Mouse (Mus musculus) CH12.LX (cell line): ENCODE data around the gene Psmc5. TPM values are rescaled to one million over a fixed set of nuclear protein-coding genes. Genes with fewer than 3 reads are reported as not detected.

Experiments
- DNase-seq: peaks from one replicate; pipeline ENCODE4 v3.0.0-alpha.2; 2013; ENCODE audit errors: extremely low read depth
- H3K27ac ChIP-seq: 2 replicates; pipeline ENCODE4 v1.5.1; 2012; ENCODE audit warnings: low read depth, mild to moderate bottlenecking, control low read depth, moderate library complexity; ENCODE audit not compliant: insufficient read depth
- H3K27me3 ChIP-seq: replicated peaks from 2 replicates; pipeline ENCODE3; 2012; ENCODE audit warnings: inconsistent platforms
- H3K36me3 ChIP-seq, 2 experiments: replicated peaks in 1 of 2; 2 replicates each; pipeline versions ENCODE3 to v1.6.1; 2012; ENCODE audit warnings: inconsistent platforms in 1 of 2, low read length in 1 of 2, mild to moderate bottlenecking in 1 of 2, mixed read lengths in 1 of 2, moderate library complexity in 1 of 2; ENCODE audit not compliant: control insufficient read depth in 1 of 2, insufficient read depth in 1 of 2
- H3K4me1 ChIP-seq, 2 experiments: 2 replicates each; pipeline ENCODE4 v1.6.1; 2012; ENCODE audit warnings: inconsistent platforms in 1 of 2, moderate library complexity in 1 of 2; ENCODE audit not compliant: insufficient read depth in 2 of 2, control insufficient read depth in 1 of 2
- H3K4me2 ChIP-seq: 2 replicates; pipeline ENCODE4 v1.6.1; 2012; ENCODE audit warnings: low read depth, mild to moderate bottlenecking, control low read depth; ENCODE audit not compliant: poor library complexity, insufficient read depth, severe bottlenecking
- H3K4me3 ChIP-seq, 3 experiments: fragments of 150-350 bp in 1 of 3; sonication (generic) in 1 of 3; replicated peaks in 1 of 3; 2 replicates each; pipeline versions ENCODE3 to v1.5.1; 2011 to 2012; ENCODE audit warnings: low read depth in 2 of 3, low read length in 2 of 3, mild to moderate bottlenecking in 2 of 3, moderate library complexity in 2 of 3, control low read depth in 1 of 3, improper control_type of control experiment in 1 of 3, inconsistent platforms in 1 of 3, mixed read lengths in 1 of 3; ENCODE audit not compliant: poor library complexity in 1 of 3
- H3K79me2 ChIP-seq: replicated peaks from 2 replicates; pipeline ENCODE4 v1.6.1; 2012; ENCODE audit warnings: mild to moderate bottlenecking, moderate library complexity; ENCODE audit not compliant: control insufficient read depth, poor library complexity, insufficient read depth, severe bottlenecking; ENCODE audit errors: extremely low read depth
- H3K9ac ChIP-seq: 2 replicates; pipeline ENCODE4 v1.6.1; 2012; ENCODE audit warnings: low read depth, mild to moderate bottlenecking, control low read depth, moderate library complexity; ENCODE audit not compliant: insufficient read depth
- H3K9me3 ChIP-seq: replicated peaks from 2 replicates; pipeline ENCODE3; 2012; ENCODE audit warnings: low read length, inconsistent platforms, mixed read lengths
- BHLHE40 ChIP-seq: IDR thresholded peaks from 2 replicates; pipeline ENCODE4 v1.6.1; 2011; ENCODE audit warnings: mild to moderate bottlenecking, low read depth, low read length, improper control_type of control experiment
- CHD1 ChIP-seq: IDR thresholded peaks from 2 replicates; pipeline ENCODE4 v1.6.1; 2012; ENCODE audit warnings: low read depth, low read length, improper control_type of control experiment, inconsistent platforms
- ELF1 ChIP-seq: IDR thresholded peaks from 2 replicates; pipeline ENCODE4 v1.6.1; 2014; ENCODE audit warnings: low read depth, mild to moderate bottlenecking, inconsistent platforms, low read length, improper control_type of control experiment
- EP300 ChIP-seq: IDR thresholded peaks from 2 replicates; pipeline ENCODE4 v1.6.1; 2011; ENCODE audit warnings: low read length, improper control_type of control experiment
- ETS1 ChIP-seq: conservative IDR thresholded peaks from 2 replicates; pipeline ENCODE4 v1.6.1; 2012; ENCODE audit warnings: low read depth, mild to moderate bottlenecking, inconsistent platforms, low read length, improper control_type of control experiment, moderate library complexity
- GABPA ChIP-seq: IDR thresholded peaks from 2 replicates; pipeline ENCODE4 v1.6.1; 2012; ENCODE audit warnings: low read depth, low read length, improper control_type of control experiment, inconsistent platforms; ENCODE audit not compliant: insufficient replicate concordance
- HCFC1 ChIP-seq: IDR thresholded peaks from 2 replicates; pipeline ENCODE4 v1.6.1; 2012; ENCODE audit warnings: low read depth, mild to moderate bottlenecking, inconsistent platforms, low read length, improper control_type of control experiment
- IRF4 ChIP-seq: IDR thresholded peaks from 2 replicates; pipeline ENCODE4 v1.6.1; 2014; ENCODE audit warnings: low read depth, mild to moderate bottlenecking, inconsistent platforms, low read length, improper control_type of control experiment
- JUN ChIP-seq: IDR thresholded peaks from 2 replicates; pipeline ENCODE4 v1.6.1; 2011; ENCODE audit warnings: low read depth, mild to moderate bottlenecking, low read length, improper control_type of control experiment, moderate library complexity; ENCODE audit not compliant: insufficient read depth
- JUND ChIP-seq: conservative IDR thresholded peaks from 2 replicates; pipeline ENCODE4 v1.6.1; 2011; ENCODE audit warnings: low read depth, low read length, improper control_type of control experiment
- KAT2A ChIP-seq: IDR thresholded peaks from 2 replicates; pipeline ENCODE4 v1.6.1; 2012; ENCODE audit warnings: low read length, improper control_type of control experiment, inconsistent platforms; ENCODE audit not compliant: insufficient replicate concordance
- MAFK ChIP-seq: IDR thresholded peaks from 2 replicates; pipeline ENCODE4 v1.6.1; 2011; ENCODE audit warnings: low read length, improper control_type of control experiment; ENCODE audit not compliant: insufficient replicate concordance
- MAZ ChIP-seq: IDR thresholded peaks from 2 replicates; pipeline ENCODE4 v1.6.1; 2012; ENCODE audit warnings: low read depth, mild to moderate bottlenecking, inconsistent platforms, low read length, improper control_type of control experiment, moderate library complexity
- MEF2A ChIP-seq: IDR thresholded peaks from 2 replicates; pipeline ENCODE4 v1.6.1; 2014; ENCODE audit warnings: low read depth, mild to moderate bottlenecking, inconsistent platforms, low read length, improper control_type of control experiment, borderline replicate concordance
- MXI1 ChIP-seq: IDR thresholded peaks from 2 replicates; pipeline ENCODE4 v1.6.1; 2011; ENCODE audit warnings: mild to moderate bottlenecking, low read depth, low read length, improper control_type of control experiment
- MYC ChIP-seq: IDR thresholded peaks from 2 replicates; pipeline ENCODE4 v1.6.1; 2011; ENCODE audit warnings: low read depth, mild to moderate bottlenecking, improper control_type of control experiment, low read length
- NELFE ChIP-seq: IDR thresholded peaks from 2 replicates; pipeline ENCODE4 v1.6.1; 2011; ENCODE audit warnings: low read depth, low read length, improper control_type of control experiment
- NRF1 ChIP-seq: IDR thresholded peaks from 2 replicates; pipeline ENCODE4 v1.6.1; 2014; ENCODE audit warnings: low read depth, mild to moderate bottlenecking, inconsistent platforms, low read length, improper control_type of control experiment, moderate library complexity
- PAX5 ChIP-seq: IDR thresholded peaks from 2 replicates; pipeline ENCODE4 v1.6.1; 2012; ENCODE audit warnings: low read length, inconsistent platforms, mixed read lengths
- POLR2A ChIP-seq: IDR thresholded peaks from 2 replicates; pipeline ENCODE4 v1.6.1; 2011; ENCODE audit warnings: low read depth, mild to moderate bottlenecking, improper control_type of control experiment, low read length
- POLR2AphosphoS2 ChIP-seq: IDR thresholded peaks from 2 replicates; pipeline ENCODE4 v1.6.1; 2011; ENCODE audit warnings: low read depth, low read length, improper control_type of control experiment
- RAD21 ChIP-seq: IDR thresholded peaks from 2 replicates; pipeline ENCODE4 v1.6.1; 2011; ENCODE audit warnings: low read depth, mild to moderate bottlenecking, low read length, improper control_type of control experiment, moderate library complexity
- RCOR1 ChIP-seq: conservative IDR thresholded peaks from 2 replicates; pipeline ENCODE4 v1.6.1; 2012; ENCODE audit warnings: low read depth, mild to moderate bottlenecking, inconsistent platforms, low read length, improper control_type of control experiment
- SIN3A ChIP-seq: IDR thresholded peaks from 2 replicates; pipeline ENCODE4 v1.6.1; 2012; ENCODE audit warnings: low read length, improper control_type of control experiment, inconsistent platforms
- SMC3 ChIP-seq: IDR thresholded peaks from 2 replicates; pipeline ENCODE4 v1.6.1; 2011; ENCODE audit warnings: low read depth, low read length, improper control_type of control experiment
- TBP ChIP-seq: conservative IDR thresholded peaks from 2 replicates; pipeline ENCODE4 v1.6.1; 2011; ENCODE audit warnings: low read depth, low read length, improper control_type of control experiment
- TCF12 ChIP-seq: IDR thresholded peaks from 2 replicates; pipeline ENCODE4 v1.6.1; 2014; ENCODE audit warnings: low read depth, mild to moderate bottlenecking, inconsistent platforms, low read length, improper control_type of control experiment
- UBTF ChIP-seq: IDR thresholded peaks from 2 replicates; pipeline ENCODE4 v1.6.1; 2012; ENCODE audit warnings: low read depth, mild to moderate bottlenecking, inconsistent platforms, low read length, improper control_type of control experiment, moderate library complexity
- USF1 ChIP-seq: IDR thresholded peaks from 2 replicates; pipeline ENCODE4 v1.6.1; 2014; ENCODE audit warnings: low read depth, mild to moderate bottlenecking, inconsistent platforms, low read length, improper control_type of control experiment
- ZKSCAN1 ChIP-seq: IDR thresholded peaks from 2 replicates; pipeline ENCODE4 v1.6.1; 2012; ENCODE audit warnings: low read depth, inconsistent platforms, low read length, improper control_type of control experiment, borderline replicate concordance
- ZMIZ1 ChIP-seq: IDR thresholded peaks from 2 replicates; pipeline ENCODE4 v1.6.1; 2012; ENCODE audit warnings: low read depth, mild to moderate bottlenecking, inconsistent platforms, low read length, improper control_type of control experiment
- ZNF384 ChIP-seq: IDR thresholded peaks from 2 replicates; pipeline ENCODE4 v1.6.1; 2012; ENCODE audit warnings: low read depth, low read length, improper control_type of control experiment, inconsistent platforms
- dilution Hi-C: fragments of 300-500 bp; cut with MboI; formaldehyde crosslinking; loops from 2 replicates; pipeline ENCODE4 v1.14.3; 2020; ENCODE audit warnings: low sequenced_read_pairs; ENCODE audit not compliant: extremely low pct_unique_long_range_greater_than_20kb, extremely low pct_ligation_motif_present
- in situ Hi-C: fragments of 300-500 bp; cut with MboI; formaldehyde crosslinking; loops from 3 replicates; pipeline ENCODE4 v1.14.3; 2019; ENCODE audit warnings: low sequenced_read_pairs, low pct_ligation_motif_present, low pct_unique_long_range_greater_than_20kb, mixed read lengths
- polyA plus RNA-seq: library from polyadenylated mRNA; unstranded; fragments of >175 nt; gene quantifications from 2 replicates; pipeline ENCODE4 v1.2.1, GENCODE M21; 2012; ENCODE audit warnings: low read depth; ENCODE audit not compliant: insufficient read length
- total RNA-seq, 2 experiments: library from RNA; depleted of rRNA; stranded (reverse); fragments of 300-350 nt in 1 of 2; fragments of >200 nt in 1 of 2; gene quantifications; 2 replicates each; pipeline ENCODE4 v1.2.3; 2012 to 2014

Gene Psmc5
- total and polyA plus RNA-seq, 3 experiments: 139 to 344 (median 250) TPM

GRCm38 (mm10) chr11:106305348-106306064 lies 49.6 kb downstream of the Psmc5 start (continued):
- TF ChIP-seq USF1 (no peak), ZKSCAN1 (no peak), RAD21 (no peak; the same call in none of the 2 replicates), HCFC1 (no peak; the same call in none of the 2 replicates), NELFE (no peak; the same call in 1 of the 2 replicates), POLR2A (peak; percentile 23; the same call in 1 of the 2 replicates), ZNF384 (peak; percentile 86), ZMIZ1 (no peak), RCOR1 (peak; percentile 91), MYC (peak; percentile 94), NRF1 (0 out of 2 replicates have a peak, but pooled peaks have one; percentile 31), PAX5 (no peak), UBTF (no peak; the same call in 1 of the 2 replicates), MXI1 (peak; percentile 87), ELF1 (peak; percentile 78)

DNA sequence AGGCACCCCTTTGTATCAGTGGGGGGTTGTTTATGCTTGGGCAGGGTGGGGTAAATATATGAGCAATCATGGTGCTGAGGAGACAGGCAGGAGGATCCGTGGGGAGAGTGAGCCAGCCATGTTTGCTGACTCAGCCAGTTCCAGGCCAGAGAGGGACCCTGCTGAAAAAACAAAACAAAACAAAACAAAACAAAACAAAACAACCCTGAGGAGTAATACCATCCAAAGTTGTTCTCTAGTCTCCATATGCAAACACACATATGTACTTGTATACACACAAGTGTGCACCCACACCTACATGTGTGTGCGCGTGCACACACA lies 50.1 kb downstream of the Psmc5 start:
- Histone ChIP-seq H3K9me3 (no peaks in the 10 kb centered on the region), H3K9ac (peak overlapping the region; percentile 16), H3K79me2 (peaks cover 4% of the 10 kb centered on the region; the same call in 1 of the 2 replicates), H3K27ac (peak overlapping the region; percentile 92), H3K36me3 (peaks cover 9 to 10% of the 10 kb centered on the region in 2 experiments), H3K4me1 (peaks cover 44 to 69% of the 10 kb centered on the region in 2 experiments), H3K27me3 (no peaks in the 10 kb centered on the region), H3K4me2 (peak overlapping the region; percentile 85)
- in situ Hi-C loops: loop anchor here (25.0 kb wide), 1 partner anchor 456 kb away; the partner anchor contains the start of genes Milr1 and Pecam1
- DNase-seq: no peak
- TF ChIP-seq GABPA (no peak), POLR2A (no peak), JUND (no peak; the same call in none of the 2 replicates), JUN (no peak), ETS1 (no peak), RAD21 (no peak; the same call in 1 of the 2 replicates), MAFK (peak; percentile 97), MEF2A (no peak), IRF4 (no peak), SIN3A (no peak), TCF12 (no peak), MAZ (0 out of 2 replicates have a peak, but pooled peaks have one; percentile 6), NELFE (peak; percentile 22; the same call in 1 of the 2 replicates), TBP (no peak), KAT2A (no peak), USF1 (no peak), PAX5 (no peak), ZMIZ1 (no peak), ZKSCAN1 (no peak), CHD1 (no peak), ZNF384 (no peak), BHLHE40 (no peak), EP300 (no peak), UBTF (no peak), POLR2AphosphoS2 (no peak), SMC3 (no peak)
- TF ChIP-seq, all 38 proteins: peak for 3
- dilution Hi-C loops: no loop called here
- peak overlapping the region in 1 of 3 experiments; percentile 9 for H3K4me3 ChIP-seq
